Mouse (Mus musculus): ENCODE measurements at regions not wholly inside any gene's neighbourhood (a gene's known extent, or its start where the extent isn't known, plus 50 kb on each side); places are given as distances from the start of the nearest gene placed in this dataset.

GRCm38 (mm10) chr6:97730835-97731234 lies 76.0 kb upstream of the Mitf start:
- no peaks in the 10 kb centered on the region for H3K79me2 ChIP-seq (ENCODE audit: control insufficient read depth, insufficient read depth, low read length, poor library complexity)
- TF ChIP-seq JUND (IDR thresholded peaks at IDR 0.05; ENCODE audit: low read depth, low read length) (no peak), E2F4 (IDR thresholded peaks at IDR 0.05; ENCODE audit: borderline replicate concordance, low read depth, low read length) (no peak), POLR2A (IDR thresholded peaks at IDR 0.05; ENCODE audit: control insufficient read depth in 1 of 2, insufficient read depth in 1 of 2, low read depth in 1 of 2, low read length in 2 of 2, poor library complexity in 1 of 2) (no peak), SIN3A (IDR thresholded peaks at IDR 0.05; ENCODE audit: low read length) (no peak), ZNF384 (IDR thresholded peaks at IDR 0.05; ENCODE audit: low read depth, low read length) (no peak), RAD21 (IDR thresholded peaks at IDR 0.05; ENCODE audit: low read depth, low read length) (no peak), UBTF (IDR thresholded peaks at IDR 0.05; ENCODE audit: borderline replicate concordance, insufficient read depth, low read depth, low read length) (no peak)
- no peaks in the 10 kb centered on the region; a peak in 1 of 4 replicates for H3K27me3 ChIP-seq (ENCODE audit: control insufficient read depth in 1 of 2, insufficient read depth in 2 of 2, low read length in 2 of 2)
- H3K9ac ChIP-seq (ENCODE audit: control insufficient read depth, low read depth, low read length, poor library complexity, severe bottlenecking): no peak overlapping the region
- H3K27ac ChIP-seq (ENCODE audit: control insufficient read depth, low read depth, low read length): no peak overlapping the region
- H3K9me3 ChIP-seq (replicated peaks; ENCODE audit: insufficient read depth, low read length): no peaks in the 10 kb centered on the region
- H3K4me3 ChIP-seq (ENCODE audit: control insufficient read depth in 1 of 2, insufficient read depth in 1 of 2, low read depth in 2 of 2, low read length in 2 of 2): no peak overlapping the region
- H3K36me3 ChIP-seq (ENCODE audit: control insufficient read depth in 1 of 2, insufficient read depth in 2 of 2, low read length in 2 of 2): no peaks in the 10 kb centered on the region
- H3K4me1 ChIP-seq (ENCODE audit: control insufficient read depth in 1 of 2, insufficient read depth in 2 of 2, low read length in 2 of 2): no peaks in the 10 kb centered on the region
- no peak for DNase-seq (ENCODE audit: low read depth, low spot score)

GRCm38 (mm10) chr6:97718184-97718910 lies 88.5 kb upstream of the Mitf start:
- TF ChIP-seq RCOR1 (IDR thresholded peaks at IDR 0.05; ENCODE audit: low read depth, low read length): no peak
- no peak for TF ChIP-seq TCF12 (IDR thresholded peaks at IDR 0.05; ENCODE audit: low read depth, low read length)
- TF ChIP-seq MYB (IDR thresholded peaks at IDR 0.05; ENCODE audit: low read depth, low read length): no peak
- TF ChIP-seq ETS1 (IDR thresholded peaks at IDR 0.05; ENCODE audit: low read depth, low read length): no peak
- TF ChIP-seq ZKSCAN1 (IDR thresholded peaks at IDR 0.05; ENCODE audit: low read depth, low read length): no peak
- TF ChIP-seq POLR2A (IDR thresholded peaks at IDR 0.05; ENCODE audit: control insufficient read depth in 1 of 2, insufficient read depth in 1 of 2, low read depth in 1 of 2, low read length in 2 of 2, poor library complexity in 1 of 2): no peak

DNA sequence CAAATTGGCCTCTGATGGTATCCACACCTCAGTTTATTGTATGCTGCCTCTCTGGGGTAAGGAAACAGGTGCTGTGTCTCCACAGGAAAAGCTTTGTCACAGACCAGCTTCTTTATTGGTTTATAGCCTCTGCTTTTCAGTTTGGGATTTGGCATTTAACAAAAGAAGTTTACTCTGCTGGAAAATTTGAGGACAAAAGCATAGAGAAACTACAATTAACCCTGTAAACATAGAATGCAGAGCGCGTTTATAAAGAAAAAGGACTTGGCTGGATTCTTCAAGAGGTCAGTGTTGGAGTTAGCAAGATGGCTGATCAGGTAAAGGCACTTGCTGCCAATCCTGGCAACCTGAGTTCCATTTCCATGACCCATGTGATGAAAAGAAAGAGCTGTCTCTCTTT lies 90.1 kb upstream of the Frmd4b start:
- Histone ChIP-seq H3K79me2 (ENCODE audit: control insufficient read depth, insufficient read depth, low read length, poor library complexity) (no peaks in the 10 kb centered on the region), H3K36me3 (ENCODE audit: control insufficient read depth in 1 of 2, insufficient read depth in 2 of 2, low read length in 2 of 2) (no peaks in the 10 kb centered on the region), H3K27ac (ENCODE audit: control insufficient read depth, low read depth, low read length) (no peak overlapping the region), H3K27me3 (ENCODE audit: control insufficient read depth in 1 of 2, insufficient read depth in 2 of 2, low read length in 2 of 2) (no peaks in the 10 kb centered on the region), H3K9ac (ENCODE audit: control insufficient read depth, low read depth, low read length, poor library complexity, severe bottlenecking) (no peak overlapping the region), H3K9me3 (replicated peaks; ENCODE audit: insufficient read depth, low read length) (no peaks in the 10 kb centered on the region), H3K4me3 (ENCODE audit: control insufficient read depth in 1 of 2, insufficient read depth in 1 of 2, low read depth in 2 of 2, low read length in 2 of 2) (no peak overlapping the region), H3K4me1 (ENCODE audit: control insufficient read depth in 1 of 2, insufficient read depth in 2 of 2, low read length in 2 of 2) (no peaks in the 10 kb centered on the region)
- TF ChIP-seq POLR2AphosphoS5 (IDR thresholded peaks at IDR 0.05; ENCODE audit: borderline replicate concordance, low read depth, low read length) (no peak), RAD21 (IDR thresholded peaks at IDR 0.05; ENCODE audit: low read depth, low read length) (no peak), MYB (IDR thresholded peaks at IDR 0.05; ENCODE audit: low read depth, low read length) (no peak), GABPA (IDR thresholded peaks at IDR 0.05; ENCODE audit: low read depth, low read length) (no peak), UBTF (IDR thresholded peaks at IDR 0.05; ENCODE audit: borderline replicate concordance, insufficient read depth, low read depth, low read length) (no peak), MEF2A (IDR thresholded peaks at IDR 0.05; ENCODE audit: extremely low read depth, insufficient replicate concordance, low read depth, low read length, poor library complexity, severe bottlenecking) (no peak), ETS1 (IDR thresholded peaks at IDR 0.05; ENCODE audit: low read depth, low read length) (no peak)
- no peak for DNase-seq (ENCODE audit: low read depth, low spot score)

More at GRCm38 (mm10) chr6:97718184-97718910, 88.5 kb upstream of the Mitf start:
- H3K4me3 ChIP-seq (ENCODE audit: control insufficient read depth in 1 of 2, insufficient read depth in 1 of 2, low read depth in 2 of 2, low read length in 2 of 2): no peak overlapping the region
- no peaks in the 10 kb centered on the region for H3K9me3 ChIP-seq (replicated peaks; ENCODE audit: insufficient read depth, low read length)
- no peaks in the 10 kb centered on the region for H3K27me3 ChIP-seq (ENCODE audit: control insufficient read depth in 1 of 2, insufficient read depth in 2 of 2, low read length in 2 of 2)
- H3K36me3 ChIP-seq (ENCODE audit: control insufficient read depth in 1 of 2, insufficient read depth in 2 of 2, low read length in 2 of 2): no peaks in the 10 kb centered on the region
- H3K9ac ChIP-seq (ENCODE audit: control insufficient read depth, low read depth, low read length, poor library complexity, severe bottlenecking): no peak overlapping the region
- H3K27ac ChIP-seq (ENCODE audit: control insufficient read depth, low read depth, low read length): no peak overlapping the region
- no peak for DNase-seq (ENCODE audit: low read depth, low spot score)
- H3K4me1 ChIP-seq (ENCODE audit: control insufficient read depth in 1 of 2, insufficient read depth in 2 of 2, low read length in 2 of 2): no peaks in the 10 kb centered on the region
- no peaks in the 10 kb centered on the region for H3K79me2 ChIP-seq (ENCODE audit: control insufficient read depth, insufficient read depth, low read length, poor library complexity)

All from MEL (cell line).